Mouse (Mus musculus): ENCODE results near the gene Etv6.

GRCm38 (mm10) chr6:134027022-134027421, 8.5 kb upstream of the Etv6 start:
- TF ChIP-seq GATA1 (IDR thresholded peaks at IDR 0.05; ENCODE audit: low read length) (no peak), TAL1 (IDR thresholded peaks at IDR 0.05; ENCODE audit: low read length) (no peak)

Data from erythroblast, embryonic 14.5 days (primary cell).